Mouse (Mus musculus): ENCODE results near the gene Crnkl1. TPM values are rescaled to one million over a fixed set of nuclear protein-coding genes. Genes with fewer than 3 reads are reported as not detected.
"Not testable (repeated sequence)": the region's sequence is repeated elsewhere in the genome, so short reads cannot be mapped to it uniquely, and the experiment has no call there.

Gene Crnkl1
- polyA plus RNA-seq, 1 experiment from 2014 or later: 21.4 TPM

DNA sequence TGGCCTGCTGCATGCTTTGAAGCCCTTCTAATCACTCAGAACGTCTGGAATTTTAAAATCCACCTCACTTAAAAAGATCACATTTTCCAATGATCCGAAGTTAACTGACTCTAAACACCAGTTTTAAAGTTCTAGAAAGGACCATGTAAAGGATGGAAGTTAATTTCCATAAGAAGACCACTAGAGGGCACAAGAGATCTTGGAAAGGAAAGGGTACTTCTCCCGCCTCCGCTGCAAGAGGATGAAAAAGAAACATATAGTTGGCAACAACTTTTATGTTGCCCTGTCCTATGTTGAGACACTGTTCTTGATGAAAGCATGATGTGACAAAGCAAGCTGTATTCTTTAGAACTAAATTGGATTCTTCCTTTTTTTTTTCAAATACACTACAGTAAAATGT is 22.6 kb upstream of the Crnkl1 start:
- Histone ChIP-seq H3K9me3 (replicated peaks) (no peaks in the 10 kb centered on the region), H3K27ac (no peak overlapping the region), H3K9ac (no peak overlapping the region), H3K4me2 (no peak overlapping the region), H3K4me1 (replicated peaks) (no peaks in the 10 kb centered on the region), H3K36me3 (no peaks in the 10 kb centered on the region), H3K4me3 (replicated peaks) (no peak overlapping the region), H3K27me3 (no peaks in the 10 kb centered on the region)
- ATAC-seq (ENCODE audit: low read depth) (no peak), DNase-seq (no peak)
- 13% methylated on average over 4 of the region's 4 CpGs for WGBS (ENCODE audit: insufficient replicate concordance)

DNA sequence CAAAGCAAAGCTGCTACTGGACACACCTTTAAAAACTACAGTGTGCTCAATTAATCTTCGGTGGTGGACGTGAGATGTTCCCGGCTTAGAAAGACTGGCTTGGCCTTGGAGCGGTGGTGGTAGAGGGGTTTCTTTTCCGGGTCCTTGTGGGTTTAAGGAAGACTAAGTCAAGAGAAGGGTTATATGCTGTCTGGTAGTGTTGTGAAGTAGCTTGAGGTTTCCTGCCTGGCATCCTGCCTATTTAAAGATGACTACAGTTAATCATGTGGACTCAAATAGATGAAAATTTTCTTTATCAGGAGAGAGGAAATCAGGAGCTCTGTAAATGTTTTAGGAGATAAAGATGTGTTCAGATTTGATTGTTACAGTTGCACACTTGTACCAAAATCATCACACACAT is 21.5 kb upstream of the Crnkl1 start:
- Histone ChIP-seq H3K4me2 (no peak overlapping the region), H3K4me1 (replicated peaks) (no peaks in the 10 kb centered on the region), H3K9me3 (replicated peaks) (no peaks in the 10 kb centered on the region), H3K36me3 (no peaks in the 10 kb centered on the region), H3K27ac (no peak overlapping the region), H3K4me3 (replicated peaks) (no peak overlapping the region), H3K9ac (no peak overlapping the region), H3K27me3 (no peaks in the 10 kb centered on the region)
- WGBS (ENCODE audit: insufficient replicate concordance): 62% methylated on average over 5 of the region's 5 CpGs
- ATAC-seq (ENCODE audit: low read depth): no peak
- DNase-seq: no peak

DNA sequence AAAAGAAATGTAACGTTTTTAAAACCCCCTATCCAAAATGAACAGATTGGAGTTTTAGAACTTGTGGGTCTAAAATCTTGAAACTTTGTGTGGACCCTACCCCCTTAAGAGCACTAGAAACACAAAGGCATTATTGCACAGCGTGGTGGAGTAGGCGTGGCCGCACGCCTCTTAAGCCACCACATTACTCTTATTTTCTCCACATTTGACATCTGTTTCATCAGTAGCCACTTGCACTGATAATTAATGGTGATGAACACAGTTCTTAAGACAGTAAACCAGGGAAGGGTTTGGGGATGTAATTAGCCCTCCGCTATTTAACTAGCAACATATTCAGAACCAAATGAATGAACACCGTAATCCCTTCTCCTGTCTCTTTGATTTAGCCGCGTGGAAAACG is 21.0 kb upstream of the Crnkl1 start:
- Histone ChIP-seq H3K27me3 (no peaks in the 10 kb centered on the region), H3K9ac (no peak overlapping the region), H3K4me3 (replicated peaks) (no peak overlapping the region), H3K27ac (no peak overlapping the region), H3K4me2 (no peak overlapping the region), H3K9me3 (replicated peaks) (no peaks in the 10 kb centered on the region), H3K36me3 (no peaks in the 10 kb centered on the region), H3K4me1 (replicated peaks) (no peaks in the 10 kb centered on the region)
- ATAC-seq (ENCODE audit: low read depth): no peak
- no peak for DNase-seq
- whole genome bisulfite sequencing (ENCODE audit: insufficient replicate concordance): 69% methylated on average over 10 of the region's 10 CpGs

DNA sequence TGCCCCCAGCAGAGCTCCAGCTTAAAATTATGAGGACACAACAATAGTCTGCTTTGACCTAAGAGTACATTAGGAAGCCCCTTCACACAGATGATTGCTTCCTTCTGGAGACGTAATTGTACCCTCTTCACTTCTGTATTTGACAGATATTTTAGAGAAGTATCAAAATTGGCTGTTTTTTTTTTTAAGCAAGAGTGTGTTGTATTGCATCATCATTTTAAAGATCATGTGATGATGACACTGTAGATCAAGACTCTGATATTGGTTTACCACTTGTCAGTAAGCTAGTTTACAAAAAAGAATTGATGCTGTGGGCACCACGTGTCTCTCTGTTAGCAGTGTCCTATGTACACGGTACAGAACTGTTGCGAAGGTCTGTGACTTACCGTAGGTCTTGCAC is 17.9 kb upstream of the Crnkl1 start:
- H3K36me3 ChIP-seq: no peaks in the 10 kb centered on the region
- H3K9me3 ChIP-seq (replicated peaks): no peaks in the 10 kb centered on the region
- H3K27me3 ChIP-seq: 0 out of 2 replicates have a peak, but pooled peaks cover 2% of the 10 kb centered on the region
- no peak overlapping the region for H3K4me2 ChIP-seq
- no peak overlapping the region for H3K4me3 ChIP-seq (replicated peaks)
- no peaks in the 10 kb centered on the region for H3K4me1 ChIP-seq (replicated peaks)
- H3K27ac ChIP-seq: no peak overlapping the region
- ATAC-seq (ENCODE audit: low read depth) (no peak), DNase-seq (no peak)
- 61% methylated on average over 5 of the region's 5 CpGs for whole genome bisulfite sequencing (ENCODE audit: insufficient replicate concordance)
- no peak overlapping the region for H3K9ac ChIP-seq

DNA sequence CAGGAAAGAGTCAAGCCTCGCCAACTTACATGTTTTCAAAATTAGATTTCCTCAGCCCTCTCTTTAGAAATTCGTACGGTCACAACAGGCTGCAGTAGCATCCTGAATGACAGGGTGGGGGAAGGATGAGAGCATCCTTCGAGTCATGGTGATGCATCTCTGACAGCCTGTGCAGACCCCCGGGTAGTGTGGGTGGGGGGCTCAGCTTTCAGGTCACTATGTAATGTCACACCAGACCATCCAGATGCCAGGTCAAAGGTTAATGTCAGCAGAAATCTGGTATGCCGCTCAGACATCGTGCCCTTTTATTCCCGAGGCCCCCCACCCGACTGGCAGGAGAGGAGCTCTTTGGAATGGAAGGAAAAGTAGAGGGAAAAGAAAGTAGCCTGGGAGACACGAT is 15.4 kb upstream of the Crnkl1 start:
- WGBS (ENCODE audit: insufficient replicate concordance): 52% methylated on average over 10 of the region's 10 CpGs

DNA sequence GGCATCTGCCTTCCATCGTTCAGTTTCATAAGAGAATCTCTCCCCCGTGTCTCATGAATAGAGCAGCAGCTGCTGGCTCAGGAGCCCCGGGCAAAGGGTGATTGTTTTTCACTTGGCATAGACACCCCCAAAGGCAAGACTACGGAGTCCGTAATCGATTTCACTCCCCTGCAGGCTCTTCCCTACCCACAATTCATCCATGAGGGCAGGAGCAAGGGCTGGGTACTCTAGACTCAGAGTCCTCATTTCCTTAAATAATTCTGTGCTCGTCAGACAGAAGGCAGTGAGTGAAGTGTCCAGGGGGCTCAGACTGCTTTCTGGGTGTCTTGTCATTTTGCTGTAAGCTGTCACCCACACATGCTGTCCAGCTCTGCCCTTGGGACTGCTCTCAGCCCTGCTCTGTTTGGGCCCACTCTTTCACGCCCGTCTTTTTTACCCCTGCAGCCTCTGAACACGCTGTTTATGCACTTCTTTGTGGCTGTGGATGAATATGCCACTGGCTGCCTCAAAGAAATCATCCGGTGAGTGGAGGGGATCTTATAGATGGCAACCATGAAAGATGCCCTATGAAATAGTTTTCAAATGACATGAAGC is 14.8 kb upstream of the Crnkl1 start:
- Histone ChIP-seq H3K36me3 (no peaks in the 10 kb centered on the region), H3K9ac (no peak overlapping the region), H3K9me3 (replicated peaks) (no peaks in the 10 kb centered on the region), H3K4me1 (replicated peaks) (no peaks in the 10 kb centered on the region), H3K4me2 (no peak overlapping the region), H3K27me3 (0 out of 2 replicates have a peak, but pooled peaks cover 2% of the 10 kb centered on the region), H3K27ac (no peak overlapping the region), H3K4me3 (replicated peaks) (no peak overlapping the region)
- 65% methylated on average over 11 of the region's 11 CpGs for WGBS (ENCODE audit: insufficient replicate concordance)
- ATAC-seq (ENCODE audit: low read depth) (no peak), DNase-seq (no peak)

More for the DNA sequence above, 15.4 kb upstream of the Crnkl1 start:
- Histone ChIP-seq H3K36me3 (no peaks in the 10 kb centered on the region), H3K4me2 (no peak overlapping the region), H3K4me1 (replicated peaks) (no peaks in the 10 kb centered on the region), H3K27me3 (0 out of 2 replicates have a peak, but pooled peaks cover 2% of the 10 kb centered on the region), H3K27ac (no peak overlapping the region), H3K9ac (no peak overlapping the region), H3K4me3 (replicated peaks) (no peak overlapping the region), H3K9me3 (replicated peaks) (no peaks in the 10 kb centered on the region)
- DNase-seq (no peak), ATAC-seq (ENCODE audit: low read depth) (no peak)

DNA sequence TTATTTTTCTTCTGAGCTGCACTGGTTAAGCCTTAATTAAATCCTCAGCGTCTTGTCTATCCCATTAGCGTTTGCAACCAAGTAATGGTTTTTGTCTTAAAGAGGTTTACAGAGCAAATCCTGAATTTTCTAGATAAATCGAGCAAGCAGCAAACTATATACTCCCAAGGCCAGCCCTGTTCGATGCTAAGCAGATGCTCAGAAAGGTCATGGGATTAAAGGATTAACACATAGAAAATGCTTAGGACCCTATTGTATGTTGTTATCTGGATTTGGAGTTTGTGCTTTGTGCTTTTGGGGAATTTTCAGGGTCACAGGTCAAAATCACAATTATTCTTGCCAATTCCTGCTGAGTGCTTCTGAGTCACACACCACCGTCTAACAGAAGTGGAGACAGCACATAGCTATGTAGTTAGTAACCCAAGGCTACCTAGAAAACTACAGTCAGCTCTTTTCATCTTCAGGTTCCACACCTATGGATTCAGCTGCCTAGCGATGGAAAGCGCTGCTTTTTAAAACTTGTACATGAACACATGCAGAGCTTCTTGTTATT is 13.7 kb upstream of the Crnkl1 start:
- Histone ChIP-seq H3K27me3 (0 out of 2 replicates have a peak, but pooled peaks cover 2% of the 10 kb centered on the region), H3K4me3 (replicated peaks) (no peak overlapping the region), H3K27ac (no peak overlapping the region), H3K4me1 (replicated peaks) (no peaks in the 10 kb centered on the region), H3K4me2 (no peak overlapping the region), H3K9ac (no peak overlapping the region), H3K9me3 (replicated peaks) (no peaks in the 10 kb centered on the region), H3K36me3 (no peaks in the 10 kb centered on the region)
- no peak for DNase-seq
- WGBS (ENCODE audit: insufficient replicate concordance): 66% methylated on average over 7 of the region's 7 CpGs
- ATAC-seq (ENCODE audit: low read depth): no peak

DNA sequence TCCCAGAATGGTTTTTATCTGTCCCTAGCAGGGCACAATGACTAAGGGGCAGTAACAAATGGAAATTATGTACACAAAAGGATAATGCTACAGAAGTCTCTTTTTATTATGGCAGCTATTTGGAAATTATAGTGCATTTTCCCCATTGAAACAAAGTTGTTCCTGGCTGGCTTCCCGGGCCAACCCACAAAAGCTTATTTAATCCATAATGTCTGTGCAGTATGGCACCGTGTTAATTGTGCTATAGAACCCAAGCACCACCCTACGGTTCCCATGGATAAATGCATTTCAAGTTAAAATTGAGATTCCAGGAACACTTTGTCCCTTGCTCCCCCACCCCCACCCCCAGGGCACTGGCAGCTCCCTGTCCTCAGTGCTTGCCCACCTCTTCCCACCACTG is 9.5 kb upstream of the Crnkl1 start:
- no peaks in the 10 kb centered on the region for H3K36me3 ChIP-seq
- H3K27ac ChIP-seq: no peak overlapping the region
- 79% methylated on average over 3 of the region's 3 CpGs for WGBS (ENCODE audit: insufficient replicate concordance)
- no peak overlapping the region for H3K4me3 ChIP-seq (replicated peaks)
- no peak for DNase-seq
- H3K4me2 ChIP-seq: no peak overlapping the region
- no peak for ATAC-seq (ENCODE audit: low read depth)
- H3K9me3 ChIP-seq (replicated peaks): no peaks in the 10 kb centered on the region
- no peak overlapping the region for H3K9ac ChIP-seq
- H3K4me1 ChIP-seq (replicated peaks): no peaks in the 10 kb centered on the region
- no peaks in the 10 kb centered on the region for H3K27me3 ChIP-seq

DNA sequence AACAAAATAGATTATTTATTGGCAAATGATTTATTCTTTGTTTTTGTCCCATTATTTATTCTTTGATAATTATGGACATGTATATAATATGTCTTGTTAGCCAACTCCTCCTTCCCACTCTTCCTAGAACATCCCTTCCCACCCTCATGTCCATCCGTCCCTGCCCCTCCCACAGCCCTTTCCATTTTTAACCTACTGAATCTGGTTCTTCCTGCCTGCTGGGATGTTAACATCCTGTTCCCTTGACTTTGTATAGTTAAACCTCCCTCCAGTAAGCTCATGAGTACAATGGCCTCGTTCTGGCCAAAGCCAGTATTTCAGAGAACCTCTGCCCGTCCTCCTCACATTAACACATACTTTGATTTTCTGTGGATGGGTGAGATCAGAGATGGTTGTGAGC is 6.6 kb upstream of the Crnkl1 start:
- DNase-seq (no peak), ATAC-seq (ENCODE audit: low read depth) (no peak)
- Histone ChIP-seq H3K27me3 (no peaks in the 10 kb centered on the region), H3K36me3 (no peaks in the 10 kb centered on the region), H3K9me3 (replicated peaks) (no peaks in the 10 kb centered on the region), H3K4me3 (replicated peaks) (no peak overlapping the region), H3K9ac (no peak overlapping the region), H3K27ac (no peak overlapping the region), H3K4me1 (replicated peaks) (no peaks in the 10 kb centered on the region), H3K4me2 (no peak overlapping the region)
- 35% methylated on average over 3 of the region's 3 CpGs for WGBS (ENCODE audit: insufficient replicate concordance)

DNA sequence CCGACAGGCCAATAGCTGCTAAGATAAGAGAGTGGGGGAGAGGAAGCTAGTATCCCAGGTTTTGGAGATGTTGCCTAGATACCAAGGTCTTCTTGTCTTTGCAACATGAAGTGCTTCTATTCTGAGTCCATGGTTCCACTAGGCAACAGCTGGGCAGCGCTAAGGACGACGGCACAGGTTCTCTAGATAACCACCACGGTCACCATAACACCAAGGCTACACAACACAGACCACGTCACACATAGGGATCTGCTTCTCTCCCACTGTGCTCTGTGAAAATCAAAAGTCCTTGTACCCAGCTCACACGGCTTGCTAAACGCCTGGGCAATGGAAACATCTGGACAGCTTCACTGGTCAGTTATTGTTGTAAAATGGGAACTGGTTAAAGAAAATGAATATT is 2.2 kb upstream of the Crnkl1 start:
- no peak for DNase-seq
- no peak overlapping the region for H3K4me2 ChIP-seq
- WGBS (ENCODE audit: insufficient replicate concordance): 62% methylated on average over 8 of the region's 8 CpGs
- no peak overlapping the region for H3K27ac ChIP-seq
- no peak overlapping the region for H3K4me3 ChIP-seq (replicated peaks)
- H3K9ac ChIP-seq: no peak overlapping the region
- ATAC-seq (ENCODE audit: low read depth): no peak
- no peaks in the 10 kb centered on the region for H3K9me3 ChIP-seq (replicated peaks)
- H3K4me1 ChIP-seq (replicated peaks): peaks cover 16% of the 10 kb centered on the region
- H3K27me3 ChIP-seq: no peaks in the 10 kb centered on the region
- peaks cover 8% of the 10 kb centered on the region for H3K36me3 ChIP-seq

DNA sequence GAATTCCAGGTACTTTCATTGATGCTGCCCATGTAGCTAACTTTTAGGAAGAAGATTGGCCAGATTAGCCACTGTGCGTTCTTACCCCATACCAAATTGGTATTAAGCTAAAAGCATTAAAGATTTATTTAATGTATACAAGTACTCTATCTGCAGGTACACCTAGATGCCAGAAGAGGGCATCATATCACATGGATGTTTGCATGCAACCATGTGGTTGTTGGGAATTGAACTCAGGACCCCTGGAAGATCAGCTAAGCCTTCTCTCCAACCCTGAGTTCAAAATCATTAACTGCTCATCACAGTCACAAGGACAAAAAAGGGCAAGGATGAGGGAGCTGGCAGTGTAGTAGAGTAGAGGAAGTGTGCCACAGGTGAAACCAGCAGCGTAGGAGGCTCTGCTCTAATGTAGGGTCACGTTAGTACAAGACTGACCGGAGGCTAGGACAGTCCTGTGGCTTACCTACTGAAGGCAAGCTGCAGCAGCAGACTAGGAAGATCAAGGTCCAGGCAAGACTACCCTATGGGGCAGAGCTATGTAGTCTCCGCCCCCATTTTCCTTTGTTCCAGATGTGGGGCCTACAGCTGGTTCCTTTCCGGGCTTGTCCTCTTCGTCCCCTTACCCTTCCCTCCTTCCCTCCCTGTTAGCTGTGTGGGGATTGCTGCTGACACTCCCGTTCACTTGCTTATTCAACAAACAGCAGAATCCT is 13.7 kb downstream of the Crnkl1 start:
- Histone ChIP-seq H3K9ac (no peak overlapping the region), H3K4me1 (replicated peaks) (no peaks in the 10 kb centered on the region), H3K4me2 (no peak overlapping the region), H3K36me3 (peaks cover 89% of the 10 kb centered on the region), H3K9me3 (replicated peaks) (no peaks in the 10 kb centered on the region), H3K4me3 (replicated peaks) (no peak overlapping the region), H3K27me3 (no peaks in the 10 kb centered on the region), H3K27ac (no peak overlapping the region)
- ATAC-seq (ENCODE audit: low read depth) (no peak), DNase-seq (no peak)
- 82% methylated on average over 8 of the region's 8 CpGs for WGBS (ENCODE audit: insufficient replicate concordance)

DNA sequence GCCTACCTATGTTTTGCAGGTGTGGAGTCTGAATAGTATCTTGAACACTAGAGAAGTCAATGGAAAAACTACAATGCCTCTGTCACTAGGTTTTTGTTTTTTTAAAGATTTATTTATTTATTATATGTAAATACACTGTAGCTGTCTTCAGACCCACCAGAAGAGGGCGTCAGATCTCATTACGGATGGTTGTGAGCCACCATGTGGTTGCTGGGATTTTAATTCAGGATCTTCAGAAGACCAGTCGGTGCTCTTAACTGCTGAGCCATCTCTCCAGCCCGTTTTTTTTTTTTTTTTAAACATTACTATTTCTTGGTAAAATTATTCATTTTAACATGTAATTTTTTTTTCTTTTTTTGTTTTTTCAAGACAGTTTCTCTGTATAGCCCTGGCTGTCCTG is 28.9 kb downstream of the Crnkl1 start:
- H3K4me3 ChIP-seq (replicated peaks); H3K4me2 ChIP-seq; ATAC-seq (ENCODE audit: low read depth); H3K9me3 ChIP-seq (replicated peaks); H3K9ac ChIP-seq; DNase-seq; H3K27ac ChIP-seq; H3K27me3 ChIP-seq: not testable (repeated sequence)
- WGBS (ENCODE audit: insufficient replicate concordance): 33% methylated on average over 4 of the region's 4 CpGs
- peaks cover 25% of the 10 kb centered on the region for H3K4me1 ChIP-seq (replicated peaks)
- H3K36me3 ChIP-seq: peaks cover 28% of the 10 kb centered on the region
